Mouse (Mus musculus): ENCODE results near the gene Htatsf1. TPM values are rescaled to one million over a fixed set of nuclear protein-coding genes. Genes with fewer than 3 reads are reported as not detected.

Htatsf1 gene
- polyA plus RNA-seq, 1 experiment from 2014 or later = 66.2 TPM

Other genes with a start within 250 kb of the Htatsf1 start
- gene Map7d3, start 231.3 kb upstream of the Htatsf1 start, polyA plus RNA-seq (2015; fragmentation: Nextera tagmentation; extraction: Ambion mirVana) = 2.8 and 3.1 TPM in 2 replicates
- gene Adgrg4, start 183.4 kb upstream of the Htatsf1 start, polyA plus RNA-seq (2015; fragmentation: Nextera tagmentation; extraction: Ambion mirVana) = 0.22 and 0.23 TPM in 2 replicates
- gene Brs3, start 10.5 kb upstream of the Htatsf1 start, polyA plus RNA-seq (2015; fragmentation: Nextera tagmentation; extraction: Ambion mirVana) = 0.04 and 0.06 TPM in 2 replicates
- 0.17 TPM in 1 of 2 replicates, not detected in the other for gene Vgll1, start 34.5 kb downstream of the Htatsf1 start, polyA plus RNA-seq (2015; fragmentation: Nextera tagmentation; extraction: Ambion mirVana)
- gene Cd40lg, start 158.6 kb downstream of the Htatsf1 start, polyA plus RNA-seq (2015; fragmentation: Nextera tagmentation; extraction: Ambion mirVana) = not detected in 2 replicates

All from stomach, embryonic 15.5 days (tissue).